Mouse (Mus musculus) C2C12 (cell line): ENCODE results near the gene Bcl6.

Source experiments
- CTCF ChIP-seq: IDR thresholded peaks from one replicate; pipeline ENCODE4 v1.5.1; 2011; ENCODE audit not compliant: control insufficient read depth, insufficient read depth, insufficient read length
- MAX ChIP-seq: IDR thresholded peaks from one replicate; pipeline ENCODE4 v1.6.1; 2011; ENCODE audit warnings: mild to moderate bottlenecking, control low read depth
- USF1 ChIP-seq: IDR thresholded peaks from one replicate; pipeline ENCODE4 v1.6.1; 2011; ENCODE audit warnings: low read depth, mild to moderate bottlenecking, control low read depth, moderate library complexity

DNA sequence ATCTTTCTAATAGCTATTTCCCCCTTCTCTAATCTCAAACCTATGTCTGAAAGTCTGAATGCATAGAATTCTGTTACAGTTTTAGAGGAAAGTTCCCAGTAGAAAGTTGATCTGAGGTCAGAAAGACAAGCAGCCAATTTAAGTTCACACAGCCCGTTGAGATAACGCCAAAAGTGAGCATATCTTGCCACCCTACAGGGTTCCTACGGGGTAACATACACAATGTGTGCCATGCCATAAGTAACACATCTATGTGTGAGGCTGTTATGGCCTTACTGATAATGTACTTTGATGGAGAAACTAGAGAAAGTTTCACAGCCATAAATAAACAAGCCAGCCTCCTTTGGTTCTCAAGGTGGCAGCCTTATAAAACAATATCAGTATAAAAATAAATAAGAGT lies 25.7 kb upstream of the Bcl6 start:
- no peak for TF ChIP-seq CTCF
- no peak for TF ChIP-seq USF1
- no peak for TF ChIP-seq MAX
